In genomic region chr19:56746618-56747017, GRCm38 (mm10) we compare ENCODE assay signal across 26 mouse cellular contexts. TPM values are rescaled to one million over a fixed set of nuclear protein-coding genes. Genes with fewer than 3 reads are reported as not detected.
DNase-seq lines count a peak whose midpoint lies in the region; ATAC-seq and TF ChIP-seq lines count a peak whose summit lies in the region.
"Had no signal": no experiment of that assay in that cellular context is flagged by ENCODE, and none has a peak within 500 bp of the region (broad histone marks: within the 10 kb centered on the region; RNA-seq: fewer than 3 reads in every experiment).

No protein-coding gene starts in this region.

- no peak for TF ChIP-seq POLR2A in heart, adult 2 months (IDR thresholded peaks at IDR 0.05; ENCODE audit: insufficient read depth, low read depth, low read length)

- 48% methylated on average over 9 of the region's 9 CpGs for WGBS in heart, adult 2 months
- 44% methylated on average over 9 of the region's 9 CpGs for WGBS in heart, embryonic 13.5 days
- WGBS in heart, embryonic 15.5 days = 36% methylated on average over 9 of the region's 9 CpGs

- peak in 1 of 2 experiments; percentile 49 for DNase-seq in heart, adult 2 months
- DNase-seq in heart, adult 9 months (ENCODE audit: low spot score in 2 of 2) = no peak
- DNase-seq in heart, adult 8-10 months (ENCODE audit: low spot score) = no peak
- DNase-seq in heart, postnatal 4 days = peak; percentile 58
- DNase-seq in cerebellum, adult 9-10 months = no peak
- DNase-seq: adrenal gland, adult 2 months; cerebellum, adult 11-12 months; cerebellum, adult 9-11 months; cerebellum, postnatal 25 days; gastrocnemius, postnatal 25 days; kidney, adult 11 months; kidney, adult 8-10 months had no signal

- H3K4me1 ChIP-seq in heart, adult 2 months (ENCODE audit: control insufficient read depth, insufficient read depth, low read length) = peaks cover 9% of the 10 kb centered on the region
- peaks cover 62% of the 10 kb centered on the region for H3K4me1 ChIP-seq in heart, embryonic 13.5 days
- H3K4me1 ChIP-seq in heart, embryonic 15.5 days (replicated peaks) = peaks cover 49% of the 10 kb centered on the region
- H3K4me1 ChIP-seq: intestine, embryonic 15.5 days had no signal

- H3K9ac ChIP-seq in heart, adult 2 months (ENCODE audit: low read depth, low read length) = no peak overlapping the region
- no peak overlapping the region for H3K9ac ChIP-seq in heart, embryonic 13.5 days
- H3K9ac ChIP-seq in heart, embryonic 15.5 days = no peak overlapping the region
- H3K9ac ChIP-seq: embryonic facial prominence, embryonic 12.5 days; embryonic facial prominence, embryonic 15.5 days; forebrain, embryonic 15.5 days; hindbrain, embryonic 12.5 days; hindbrain, embryonic 15.5 days; intestine, embryonic 15.5 days; kidney, embryonic 15.5 days had no signal

- intact Hi-C loops in heart, adult 2 months (cut with DNase I) = no loop called here

- TF ChIP-seq EP300 in heart, adult 2 months (IDR thresholded peaks at IDR 0.05; ENCODE audit: insufficient read depth, low read depth, low read length) = 0 out of 2 replicates have a peak, but pooled peaks have one; percentile 35

- H3K36me3 ChIP-seq in heart, adult 2 months (ENCODE audit: control insufficient read depth, insufficient read depth, low read length) = no peaks in the 10 kb centered on the region
- no peaks in the 10 kb centered on the region for H3K36me3 ChIP-seq in heart, embryonic 13.5 days
- H3K36me3 ChIP-seq in heart, embryonic 15.5 days = no peaks in the 10 kb centered on the region
- H3K36me3 ChIP-seq: embryonic facial prominence, embryonic 12.5 days; embryonic facial prominence, embryonic 15.5 days; forebrain, embryonic 15.5 days; hindbrain, embryonic 12.5 days; hindbrain, embryonic 15.5 days; intestine, embryonic 15.5 days; kidney, embryonic 15.5 days had no signal

- no peak for TF ChIP-seq CTCF in heart, adult 2 months (IDR thresholded peaks at IDR 0.05)

- ATAC-seq in heart, embryonic 13.5 days (ENCODE audit: extremely low read depth, insufficient number of reproducible peaks, low FRiP score, low TSS enrichment) = no peak
- ATAC-seq in heart, embryonic 15.5 days (replicated peaks; ENCODE audit: insufficient number of reproducible peaks, insufficient read depth, low FRiP score, low read depth) = 0 out of 2 replicates have a peak, but pooled peaks have one; percentile 42
- ATAC-seq in inflammation-experienced regulatory T-cells, adult 6 months = no peak
- ATAC-seq: CD4-positive, CD25-positive, alpha-beta regulatory T cell, adult 4 months; forebrain, embryonic 15.5 days; intestine, embryonic 15.5 days had no signal

- H3K4me2 ChIP-seq in heart, embryonic 13.5 days = no peak overlapping the region
- no peak overlapping the region for H3K4me2 ChIP-seq in heart, embryonic 15.5 days
- H3K4me2 ChIP-seq: embryonic facial prominence, embryonic 12.5 days; embryonic facial prominence, embryonic 15.5 days; forebrain, embryonic 15.5 days; hindbrain, embryonic 12.5 days; hindbrain, embryonic 15.5 days; intestine, embryonic 15.5 days; kidney, embryonic 15.5 days had no signal

- no peaks in the 10 kb centered on the region for H3K27me3 ChIP-seq in heart, adult 2 months (ENCODE audit: control insufficient read depth, insufficient read depth, low read length)
- H3K27me3 ChIP-seq in heart, embryonic 13.5 days (replicated peaks) = no peaks in the 10 kb centered on the region
- no peaks in the 10 kb centered on the region for H3K27me3 ChIP-seq in heart, embryonic 15.5 days
- H3K27me3 ChIP-seq: embryonic facial prominence, embryonic 12.5 days; embryonic facial prominence, embryonic 15.5 days; forebrain, embryonic 15.5 days; hindbrain, embryonic 12.5 days; hindbrain, embryonic 15.5 days; intestine, embryonic 15.5 days had no signal

- no peaks in the 10 kb centered on the region for H3K79me2 ChIP-seq in heart, adult 2 months (replicated peaks; ENCODE audit: control insufficient read depth, insufficient read depth, low read length)

- no peak overlapping the region for H3K4me3 ChIP-seq in heart, adult 2 months
- H3K4me3 ChIP-seq in heart, embryonic 13.5 days = no peak overlapping the region
- no peak overlapping the region for H3K4me3 ChIP-seq in heart, embryonic 15.5 days
- H3K4me3 ChIP-seq: embryonic facial prominence, embryonic 12.5 days; embryonic facial prominence, embryonic 15.5 days; forebrain, embryonic 15.5 days; hindbrain, embryonic 12.5 days; hindbrain, embryonic 15.5 days; intestine, embryonic 15.5 days; kidney, embryonic 15.5 days had no signal

- H3K27ac ChIP-seq in heart, adult 2 months = peak overlapping the region; percentile 82
- peak overlapping the region; percentile 41 for H3K27ac ChIP-seq in heart, embryonic 13.5 days (replicated peaks)
- H3K27ac ChIP-seq in heart, embryonic 15.5 days = peak overlapping the region; percentile 72
- H3K27ac ChIP-seq: embryonic facial prominence, embryonic 12.5 days; embryonic facial prominence, embryonic 15.5 days; forebrain, embryonic 15.5 days; hindbrain, embryonic 12.5 days; hindbrain, embryonic 15.5 days; intestine, embryonic 15.5 days; kidney, embryonic 15.5 days had no signal

- no peaks in the 10 kb centered on the region for H3K9me3 ChIP-seq in heart, embryonic 13.5 days
- H3K9me3 ChIP-seq in heart, embryonic 15.5 days (replicated peaks) = no peaks in the 10 kb centered on the region
- H3K9me3 ChIP-seq: embryonic facial prominence, embryonic 12.5 days; embryonic facial prominence, embryonic 15.5 days; forebrain, embryonic 15.5 days; hindbrain, embryonic 12.5 days; hindbrain, embryonic 15.5 days; intestine, embryonic 15.5 days; kidney, embryonic 15.5 days had no signal

RNA-seq across cellular contexts. Expression of gene Adrb1, which starts 24.6 kb away (rescaled TPM):
- total RNA-seq in heart, adult 2 months (2021) = 10 to 100 TPM; 18.0 to 28.4 TPM
- 18.3 and 20.5 TPM in 2 replicates for polyA plus RNA-seq in heart, adult 2 months (2012; rRNA removed)
- polyA plus RNA-seq in heart, embryonic 13.5 days (2015; fragmentation: Nextera tagmentation; extraction: Ambion mirVana) = 2.9 and 3.0 TPM in 2 replicates
- total RNA-seq in heart, adult 8-10 months (2022) = 10 to 100 TPM; 19.4 to 26.8 (median 22.2) TPM
- 4.0 and 4.7 TPM in 2 replicates for polyA plus RNA-seq in heart, embryonic 15.5 days (2015; fragmentation: Nextera tagmentation; extraction: Ambion mirVana)
- 10 to 100 TPM; 30.3 to 33.8 TPM for total RNA-seq in heart, postnatal 4 days (2021)
- under 1 TPM in 1 of 3 experiments, not detected in 2; 0.20 TPM for polyA plus RNA-seq in inflammation-experienced regulatory T-cells, adult 6 months (2017; shearing (Covaris generic))
- total RNA-seq: common myeloid progenitor, adult 5-6 weeks; hematopoietic stem cell, adult 5-6 weeks; MEL had no signal
- polyA plus RNA-seq: CD4-positive, CD25-positive, alpha-beta regulatory T cell, adult 4 months had no signal
